Mouse (Mus musculus) kidney, embryonic 14.5 days (tissue): ENCODE measurements around the gene 2510039O18Rik. TPM values are rescaled to one million over a fixed set of nuclear protein-coding genes. Genes with fewer than 3 reads are reported as not detected.

Experiments
- ATAC-seq: fragments of 200-750 bp; cut with Nextera tagmentation; 2 replicates; pipeline ENCODE4 v1.8.0; 2017; ENCODE audit warnings: moderate number of reproducible peaks, mild to moderate bottlenecking, moderate TSS enrichment, moderate library complexity; ENCODE audit not compliant: low FRiP score, low TSS enrichment
- H3K27ac ChIP-seq: fragments of 300-500 bp; sonication (generic); 2 replicates; pipeline ENCODE4 v1.5.1; 2014; ENCODE audit warnings: low read depth, mild to moderate bottlenecking, low read length, moderate library complexity, mixed read lengths
- H3K27me3 ChIP-seq: fragments of 300-500 bp; sonication (generic); 2 replicates; pipeline ENCODE4 v1.6.1; 2014; ENCODE audit warnings: mild to moderate bottlenecking, low read length; ENCODE audit not compliant: control insufficient read depth, insufficient read depth
- H3K36me3 ChIP-seq: fragments of 300-500 bp; sonication (generic); 2 replicates; pipeline ENCODE4 v1.6.1; 2014; ENCODE audit warnings: low read length, mixed read lengths; ENCODE audit not compliant: control insufficient read depth, insufficient read depth
- H3K4me1 ChIP-seq: fragments of 300-500 bp; sonication (generic); 2 replicates; pipeline ENCODE4 v1.6.1; 2014; ENCODE audit warnings: low read length, mixed read lengths; ENCODE audit not compliant: control insufficient read depth, insufficient read depth
- H3K4me2 ChIP-seq: fragments of 300-500 bp; sonication (generic); replicated peaks from 2 replicates; pipeline ENCODE4 v1.6.1; 2014; ENCODE audit warnings: low read depth, mild to moderate bottlenecking, low read length
- H3K4me3 ChIP-seq: fragments of 300-500 bp; sonication (generic); 2 replicates; pipeline ENCODE4 v1.5.1; 2014; ENCODE audit warnings: mild to moderate bottlenecking, low read length
- H3K9ac ChIP-seq: fragments of 300-500 bp; sonication (generic); 2 replicates; pipeline ENCODE4 v1.6.1; 2014; ENCODE audit warnings: low read depth, mild to moderate bottlenecking, low read length, moderate library complexity
- H3K9me3 ChIP-seq: fragments of 300-500 bp; sonication (generic); 2 replicates; pipeline ENCODE4 v1.6.1; 2016; ENCODE audit warnings: low read length; ENCODE audit not compliant: control insufficient read depth
- WGBS: fragments of 180-500 bp; shearing (Covaris S2); extraction: QIAGEN DNeasy Blood & Tissue Kit; methylation state at CpG from one replicate; pipeline ENCODE4 v1.1.7; 2014; 5-methylcytosine and 5-hydroxymethylcytosine counted together
- polyA plus RNA-seq: library from polyadenylated mRNA; unstranded; fragments of >200 nt; fragmentation: Nextera tagmentation; extraction: Ambion mirVana; gene quantifications from 2 replicates; pipeline ENCODE4 v1.2.1, GENCODE M21; 2014

2510039O18Rik gene
- polyA plus RNA-seq, 1 experiment from 2014 or later: 22.1 TPM

GRCm38 (mm10) chr4:147940111-147940510, 584 bp upstream of the 2510039O18Rik start:
- Histone ChIP-seq H3K36me3 (peaks cover 11% of the 10 kb centered on the region), H3K27ac (peak overlapping the region; percentile 82), H3K9ac (no peak overlapping the region), H3K27me3 (no peaks in the 10 kb centered on the region), H3K4me1 (peaks cover 33% of the 10 kb centered on the region), H3K9me3 (no peaks in the 10 kb centered on the region), H3K4me3 (peak overlapping the region; percentile 89; the same call in 1 of the 2 replicates), H3K4me2 (peak overlapping the region; percentile 29)
- 46% methylated on average over 9 of the region's 9 CpGs for WGBS
- no peak; the same call in 1 of the 2 replicates for ATAC-seq

DNA sequence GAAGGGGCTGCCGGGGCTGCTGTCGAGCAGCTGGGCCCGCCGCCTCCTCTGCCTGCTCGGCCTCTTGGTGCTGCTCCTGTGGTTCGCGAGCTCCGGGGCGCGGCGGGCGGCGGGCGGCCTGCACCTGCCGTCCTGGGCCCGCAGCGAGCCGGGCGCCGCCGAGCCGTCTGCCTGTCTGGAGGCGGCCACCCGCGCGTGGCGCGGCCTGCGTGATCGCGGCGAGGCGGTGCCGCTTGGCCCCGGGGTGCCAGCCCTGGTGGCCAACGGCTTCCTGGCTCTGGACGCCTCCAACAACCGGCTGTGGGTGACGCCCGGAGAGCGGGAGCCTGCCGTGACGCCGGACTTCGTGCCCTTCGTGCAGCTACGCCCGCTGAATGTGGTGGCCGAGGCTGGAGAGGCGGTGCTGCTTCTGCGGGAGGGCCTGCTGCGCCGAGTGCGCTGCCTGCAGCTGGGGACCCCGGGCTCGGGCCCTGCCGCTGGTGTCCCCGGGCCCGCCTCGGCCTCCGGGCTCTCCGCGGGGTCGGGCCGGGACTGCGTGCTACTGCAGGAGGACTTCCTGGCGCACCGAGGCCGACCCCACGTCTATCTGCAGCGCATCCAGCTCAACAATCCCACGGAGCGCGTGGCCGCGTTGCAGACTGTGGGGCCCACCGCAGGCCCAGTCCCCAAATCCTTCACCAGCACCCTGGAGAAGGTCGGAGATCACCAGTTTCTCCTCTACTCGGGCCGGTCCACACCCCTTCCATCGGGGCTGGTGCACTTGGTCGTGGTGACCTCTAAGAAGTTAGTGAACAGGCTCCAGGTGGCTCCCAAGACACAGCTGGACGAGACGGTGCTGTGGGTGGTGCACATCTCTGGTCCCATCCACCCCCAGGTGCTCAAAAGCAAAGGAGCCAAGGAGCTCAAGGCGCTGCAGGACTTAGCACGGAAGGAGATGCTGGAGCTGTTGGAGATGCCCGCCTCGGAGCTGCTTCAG, 638 bp downstream of the 2510039O18Rik start:
- Histone ChIP-seq H3K4me2 (peak overlapping the region; percentile 99), H3K27ac (peak overlapping the region; percentile 76; the same call in 1 of the 2 replicates), H3K9me3 (no peaks in the 10 kb centered on the region), H3K4me1 (peaks cover 31% of the 10 kb centered on the region), H3K4me3 (peak overlapping the region; percentile 89), H3K27me3 (no peaks in the 10 kb centered on the region), H3K36me3 (peaks cover 24% of the 10 kb centered on the region), H3K9ac (peak overlapping the region; percentile 85)
- ATAC-seq: peak; percentile 46
- WGBS: 8% methylated on average over 59 of the region's 88 CpGs

GRCm38 (mm10) chr4:147943005-147943404, 2.3 kb downstream of the 2510039O18Rik start:
- Histone ChIP-seq H3K4me2 (no peak overlapping the region), H3K9me3 (no peaks in the 10 kb centered on the region)

DNA sequence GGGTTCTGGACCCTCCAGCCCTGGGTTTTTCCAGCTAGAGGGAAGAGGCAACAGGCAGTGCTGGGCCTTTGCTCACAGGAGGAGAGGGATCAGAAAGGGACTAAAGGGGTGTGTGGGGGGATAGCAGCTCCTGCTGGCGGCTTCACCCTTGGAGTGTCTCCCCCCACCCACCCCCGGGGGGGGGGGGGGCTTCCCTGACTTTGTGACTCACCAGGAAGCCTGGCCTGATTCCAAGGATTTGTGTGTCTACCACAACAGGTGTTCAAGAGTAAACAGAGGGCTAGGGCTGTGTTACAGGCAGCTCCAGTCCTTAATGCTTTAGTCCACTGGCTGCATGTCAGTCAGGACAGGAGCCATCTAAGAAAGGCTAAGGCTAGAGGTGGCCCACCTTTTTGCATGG, 6.8 kb downstream of the 2510039O18Rik start:
- Histone ChIP-seq H3K9ac (no peak overlapping the region), H3K27me3 (no peaks in the 10 kb centered on the region), H3K4me1 (peaks cover 4% of the 10 kb centered on the region; the same call in 1 of the 2 replicates), H3K4me3 (no peak overlapping the region), H3K36me3 (peaks cover 38% of the 10 kb centered on the region), H3K27ac (no peak overlapping the region), H3K9me3 (no peaks in the 10 kb centered on the region), H3K4me2 (no peak overlapping the region)
- no peak for ATAC-seq
- WGBS: 88% methylated on average over 2 of the region's 2 CpGs

More at GRCm38 (mm10) chr4:147943005-147943404, 2.3 kb downstream of the 2510039O18Rik start:
- Histone ChIP-seq H3K27me3 (no peaks in the 10 kb centered on the region), H3K4me1 (peaks cover 21% of the 10 kb centered on the region), H3K4me3 (no peak overlapping the region), H3K9ac (no peak overlapping the region), H3K27ac (no peak overlapping the region), H3K36me3 (peaks cover 38% of the 10 kb centered on the region)
- no peak for ATAC-seq
- WGBS: 100% methylated on average over 1 of the region's 1 CpGs

DNA sequence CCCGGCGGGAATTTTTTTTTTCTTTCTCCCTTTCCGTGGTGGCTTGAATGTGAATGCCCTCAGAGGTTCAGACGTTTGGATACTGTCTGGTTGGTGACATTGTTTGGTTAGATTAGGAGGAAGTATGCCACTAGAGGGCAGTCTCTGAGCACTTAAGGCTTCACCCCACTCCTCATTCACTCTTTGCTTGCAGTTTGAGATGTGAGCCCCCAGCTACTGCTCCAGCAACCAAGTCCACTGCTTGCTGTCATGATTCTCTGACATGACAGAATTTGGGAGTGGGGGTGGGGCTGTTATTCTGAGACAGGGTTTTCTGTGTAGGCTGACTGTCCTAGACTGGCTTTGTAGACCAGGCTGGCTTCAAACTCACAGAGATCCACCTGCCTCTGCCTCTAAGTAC, 12.9 kb downstream of the 2510039O18Rik start:
- no peaks in the 10 kb centered on the region for H3K9me3 ChIP-seq
- no peak overlapping the region for H3K4me3 ChIP-seq
- H3K4me2 ChIP-seq: no peak overlapping the region
- no peaks in the 10 kb centered on the region for H3K27me3 ChIP-seq
- H3K9ac ChIP-seq: no peak overlapping the region
- WGBS: 13% methylated on average over 4 of the region's 4 CpGs
- H3K27ac ChIP-seq: no peak overlapping the region
- no peak for ATAC-seq
- H3K4me1 ChIP-seq: no peaks in the 10 kb centered on the region
- no peaks in the 10 kb centered on the region; the same call in 1 of the 2 replicates for H3K36me3 ChIP-seq

DNA sequence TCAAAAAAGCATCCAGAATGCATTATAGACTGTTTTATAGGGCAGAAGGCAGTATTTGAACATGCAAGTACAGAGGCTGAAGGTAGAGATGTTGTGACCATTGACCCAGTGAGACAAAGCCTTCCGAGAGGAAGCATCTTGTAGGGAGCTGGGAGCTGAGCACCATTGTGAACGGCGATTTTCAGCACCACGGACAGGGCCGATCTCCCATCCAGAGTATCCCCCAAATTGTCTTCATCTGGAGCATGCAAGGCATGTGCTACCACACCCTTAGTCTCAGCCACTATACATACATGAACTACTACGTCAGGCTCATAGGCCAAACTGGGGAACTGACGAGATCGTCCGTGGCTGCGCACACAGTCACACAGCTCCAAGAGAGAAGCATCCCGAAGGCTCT, 16.4 kb downstream of the 2510039O18Rik start:
- no peak overlapping the region for H3K27ac ChIP-seq
- no peak overlapping the region for H3K4me3 ChIP-seq
- H3K36me3 ChIP-seq: no peaks in the 10 kb centered on the region
- H3K27me3 ChIP-seq: no peaks in the 10 kb centered on the region
- no peak overlapping the region for H3K9ac ChIP-seq
- 39% methylated on average over 11 of the region's 11 CpGs for WGBS
- H3K9me3 ChIP-seq: no peaks in the 10 kb centered on the region
- ATAC-seq: no peak
- H3K4me1 ChIP-seq: no peaks in the 10 kb centered on the region
- H3K4me2 ChIP-seq: no peak overlapping the region

DNA sequence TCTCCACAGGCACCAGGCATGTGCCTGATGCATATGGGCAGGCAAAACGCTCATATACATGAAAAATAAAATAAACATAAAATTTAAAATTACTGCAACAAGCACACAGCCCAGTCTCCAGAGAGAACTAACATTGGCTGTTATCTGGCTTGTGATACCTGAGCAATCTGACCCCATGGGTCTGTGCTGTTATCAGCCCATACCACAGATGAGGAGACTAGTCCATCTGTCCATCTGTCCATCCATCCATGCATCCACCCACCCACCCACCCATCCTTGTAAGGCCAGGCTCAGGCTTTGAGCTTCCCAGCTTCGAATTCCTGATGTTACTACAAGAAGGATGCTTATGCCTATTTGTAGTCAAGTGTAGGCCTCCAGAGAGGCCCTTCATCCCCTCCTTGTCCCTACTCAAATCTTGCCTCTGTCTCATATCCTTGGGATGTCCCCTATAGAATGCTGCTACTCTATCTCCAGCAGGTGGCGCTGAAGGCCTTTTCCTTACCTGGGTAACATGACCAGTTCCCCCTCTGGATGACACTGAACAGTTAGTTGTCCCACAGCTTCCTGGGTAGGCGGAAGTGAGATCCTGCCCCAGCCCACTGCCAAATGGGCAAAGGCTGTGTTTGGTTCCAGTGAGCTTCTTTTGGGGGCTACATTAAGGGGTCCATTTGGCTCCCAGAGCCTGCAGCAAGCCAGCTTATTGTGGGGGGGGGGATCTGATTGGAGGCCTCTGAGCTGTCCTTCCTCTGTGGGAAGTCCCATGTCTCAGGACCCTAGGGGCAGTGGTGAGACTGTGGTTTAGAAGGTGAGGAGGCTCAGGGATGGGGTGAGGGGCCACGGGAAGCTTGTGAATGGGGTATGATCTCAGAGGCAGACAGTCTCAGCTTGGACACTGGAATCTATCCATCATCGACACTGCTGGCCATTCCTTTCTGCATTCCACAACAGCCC, 19.5 kb downstream of the 2510039O18Rik start:
- no peak overlapping the region for H3K27ac ChIP-seq
- H3K4me3 ChIP-seq: no peak overlapping the region
- H3K27me3 ChIP-seq: no peaks in the 10 kb centered on the region
- no peaks in the 10 kb centered on the region for H3K9me3 ChIP-seq
- ATAC-seq: peak; percentile 39; the same call in 1 of the 2 replicates
- 40% methylated on average over 6 of the region's 6 CpGs for WGBS
- no peak overlapping the region for H3K9ac ChIP-seq
- no peaks in the 10 kb centered on the region for H3K36me3 ChIP-seq
- no peaks in the 10 kb centered on the region for H3K4me1 ChIP-seq
- H3K4me2 ChIP-seq: no peak overlapping the region

- ATAC-seq: no peak
Measured at GRCm38 (mm10) chr4:147962781-147963180, 22.1 kb downstream of the 2510039O18Rik start.

More at GRCm38 (mm10) chr4:147962781-147963180, 22.1 kb downstream of the 2510039O18Rik start:
- Histone ChIP-seq H3K27ac (no peak overlapping the region), H3K4me3 (no peak overlapping the region), H3K4me1 (no peaks in the 10 kb centered on the region), H3K4me2 (no peak overlapping the region), H3K9me3 (no peaks in the 10 kb centered on the region), H3K9ac (no peak overlapping the region), H3K27me3 (no peaks in the 10 kb centered on the region), H3K36me3 (no peaks in the 10 kb centered on the region)
- WGBS: 48% methylated on average over 6 of the region's 6 CpGs
